Mouse (Mus musculus) kidney, embryonic 14.5 days (tissue): Measurements from ENCODE around the gene Polr2b. TPM values are rescaled to one million over a fixed set of nuclear protein-coding genes. Genes with fewer than 3 reads are reported as not detected.

ENCODE experiments used
- ATAC-seq: fragments of 200-750 bp; cut with Nextera tagmentation; 2 replicates; pipeline ENCODE4 v1.8.0; 2017; ENCODE audit warnings: moderate number of reproducible peaks, mild to moderate bottlenecking, moderate TSS enrichment, moderate library complexity; ENCODE audit not compliant: low FRiP score, low TSS enrichment
- H3K27ac ChIP-seq: fragments of 300-500 bp; sonication (generic); 2 replicates; pipeline ENCODE4 v1.5.1; 2014; ENCODE audit warnings: low read depth, mild to moderate bottlenecking, low read length, moderate library complexity, mixed read lengths
- H3K27me3 ChIP-seq: fragments of 300-500 bp; sonication (generic); 2 replicates; pipeline ENCODE4 v1.6.1; 2014; ENCODE audit warnings: mild to moderate bottlenecking, low read length; ENCODE audit not compliant: control insufficient read depth, insufficient read depth
- H3K36me3 ChIP-seq: fragments of 300-500 bp; sonication (generic); 2 replicates; pipeline ENCODE4 v1.6.1; 2014; ENCODE audit warnings: low read length, mixed read lengths; ENCODE audit not compliant: control insufficient read depth, insufficient read depth
- H3K4me1 ChIP-seq: fragments of 300-500 bp; sonication (generic); 2 replicates; pipeline ENCODE4 v1.6.1; 2014; ENCODE audit warnings: low read length, mixed read lengths; ENCODE audit not compliant: control insufficient read depth, insufficient read depth
- H3K4me2 ChIP-seq: fragments of 300-500 bp; sonication (generic); replicated peaks from 2 replicates; pipeline ENCODE4 v1.6.1; 2014; ENCODE audit warnings: low read depth, mild to moderate bottlenecking, low read length
- H3K4me3 ChIP-seq: fragments of 300-500 bp; sonication (generic); 2 replicates; pipeline ENCODE4 v1.5.1; 2014; ENCODE audit warnings: mild to moderate bottlenecking, low read length
- H3K9ac ChIP-seq: fragments of 300-500 bp; sonication (generic); 2 replicates; pipeline ENCODE4 v1.6.1; 2014; ENCODE audit warnings: low read depth, mild to moderate bottlenecking, low read length, moderate library complexity
- H3K9me3 ChIP-seq: fragments of 300-500 bp; sonication (generic); 2 replicates; pipeline ENCODE4 v1.6.1; 2016; ENCODE audit warnings: low read length; ENCODE audit not compliant: control insufficient read depth
- WGBS: fragments of 180-500 bp; shearing (Covaris S2); extraction: QIAGEN DNeasy Blood & Tissue Kit; methylation state at CpG from one replicate; pipeline ENCODE4 v1.1.7; 2014; 5-methylcytosine and 5-hydroxymethylcytosine counted together
- polyA plus RNA-seq: library from polyadenylated mRNA; unstranded; fragments of >200 nt; fragmentation: Nextera tagmentation; extraction: Ambion mirVana; gene quantifications from 2 replicates; pipeline ENCODE4 v1.2.1, GENCODE M21; 2014

Polr2b gene
- polyA plus RNA-seq, 1 experiment from 2014 or later = 77.5 TPM

DNA sequence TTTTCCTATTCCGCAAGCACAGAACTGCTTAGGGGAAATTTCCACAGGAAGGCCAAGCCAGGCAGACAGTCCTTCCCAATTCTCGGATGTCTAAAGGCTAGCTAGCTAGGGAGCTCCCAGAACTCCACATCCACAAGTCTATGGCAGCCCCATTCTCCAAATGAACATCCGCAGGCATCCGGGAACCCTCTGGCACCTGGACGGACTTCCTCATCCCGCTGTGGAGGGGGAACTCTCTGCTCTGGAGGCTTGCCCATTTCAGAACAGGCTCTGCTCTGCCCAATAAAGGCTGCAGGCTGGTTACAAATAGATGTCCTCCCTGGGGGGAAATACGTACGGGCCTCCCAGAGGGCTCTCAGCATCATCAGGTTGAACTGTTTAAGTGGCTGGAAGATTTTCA lies 56.4 kb downstream of the Polr2b start:
- no peak overlapping the region for H3K27ac ChIP-seq

DNA sequence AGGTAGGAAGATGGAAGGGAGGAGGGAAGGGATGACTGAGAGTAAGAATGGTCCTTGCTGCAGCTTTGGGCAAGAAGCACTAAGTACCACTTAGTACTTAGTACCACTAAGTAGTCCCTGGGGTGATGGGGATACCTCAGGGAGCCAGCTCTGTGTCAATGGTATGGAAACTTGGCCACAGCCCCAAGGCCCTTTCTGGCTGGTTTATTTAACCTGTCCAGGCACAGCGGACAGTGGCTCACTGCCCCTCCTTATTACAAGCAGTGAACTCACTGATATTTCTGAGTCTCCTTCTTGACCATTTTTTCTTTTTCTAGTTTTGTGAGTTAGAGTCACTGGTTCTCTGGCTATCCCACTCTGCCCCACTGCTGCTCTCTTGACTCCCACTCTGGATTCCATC lies 57.2 kb downstream of the Polr2b start:
- Histone ChIP-seq H3K27me3 (no peaks in the 10 kb centered on the region), H3K4me1 (peaks cover 34% of the 10 kb centered on the region), H3K4me3 (no peak overlapping the region), H3K9me3 (no peaks in the 10 kb centered on the region), H3K9ac (no peak overlapping the region), H3K27ac (no peak overlapping the region; the same call in 1 of the 2 replicates), H3K4me2 (no peak overlapping the region), H3K36me3 (no peaks in the 10 kb centered on the region)
- 86% methylated on average over 1 of the region's 1 CpGs for WGBS
- no peak for ATAC-seq

More for the DNA sequence above, 56.4 kb downstream of the Polr2b start:
- 87% methylated on average over 8 of the region's 8 CpGs for WGBS
- Histone ChIP-seq H3K27me3 (no peaks in the 10 kb centered on the region), H3K4me2 (no peak overlapping the region), H3K9ac (no peak overlapping the region), H3K9me3 (no peaks in the 10 kb centered on the region), H3K4me3 (no peak overlapping the region), H3K36me3 (no peaks in the 10 kb centered on the region), H3K4me1 (peaks cover 34% of the 10 kb centered on the region)
- ATAC-seq = no peak

DNA sequence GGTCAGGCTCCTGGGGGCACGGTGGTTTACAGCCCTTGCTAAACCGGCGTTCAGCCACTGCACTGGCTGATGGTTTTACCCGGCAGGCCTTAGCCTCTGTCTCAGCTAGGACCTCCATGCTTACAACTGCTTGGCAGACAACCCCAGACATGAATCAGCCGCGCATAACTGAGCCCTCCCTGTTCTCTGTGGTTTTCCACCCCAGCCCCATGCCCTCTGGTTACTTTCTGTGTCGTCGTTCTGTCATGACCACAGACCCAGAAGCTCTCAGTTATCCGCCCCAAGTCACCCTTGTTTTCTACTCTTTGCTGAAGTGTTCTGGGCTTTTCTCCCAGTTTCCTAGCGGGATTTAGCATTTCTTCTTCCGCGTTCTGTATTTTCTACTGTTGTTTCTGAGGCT lies 57.7 kb downstream of the Polr2b start:
- Histone ChIP-seq H3K27me3 (no peaks in the 10 kb centered on the region), H3K4me2 (no peak overlapping the region), H3K4me1 (peaks cover 38% of the 10 kb centered on the region), H3K36me3 (no peaks in the 10 kb centered on the region), H3K4me3 (no peak overlapping the region), H3K27ac (peak overlapping the region; percentile 37; the same call in 1 of the 2 replicates), H3K9me3 (no peaks in the 10 kb centered on the region), H3K9ac (peak overlapping the region; percentile 1; the same call in 1 of the 2 replicates)
- 49% methylated on average over 12 of the region's 12 CpGs for WGBS
- ATAC-seq = no peak

DNA sequence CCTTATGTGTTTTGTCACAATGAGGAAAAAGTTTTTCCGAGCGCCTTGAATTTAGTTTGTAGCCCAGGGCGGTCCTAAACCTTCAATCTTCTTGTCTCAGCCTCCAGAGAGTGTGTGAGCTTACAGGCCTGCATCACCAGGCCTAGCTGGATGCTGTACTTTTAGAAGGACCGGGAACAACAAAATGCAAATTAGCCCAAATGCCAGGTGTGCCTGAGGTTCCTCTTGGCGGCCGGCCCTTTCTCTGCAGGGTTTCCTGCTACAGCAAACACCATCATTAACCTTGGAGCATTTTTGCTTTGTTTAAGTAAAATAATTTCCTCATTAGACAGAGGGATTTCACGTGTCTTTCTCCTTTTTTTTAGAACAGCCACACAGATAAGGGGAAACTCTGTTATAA lies 58.2 kb downstream of the Polr2b start:
- Histone ChIP-seq H3K27ac (peak overlapping the region; percentile 37; the same call in 1 of the 2 replicates), H3K4me3 (no peak overlapping the region), H3K9ac (peak overlapping the region; percentile 1; the same call in 1 of the 2 replicates), H3K27me3 (no peaks in the 10 kb centered on the region), H3K9me3 (no peaks in the 10 kb centered on the region), H3K4me1 (peaks cover 38% of the 10 kb centered on the region), H3K4me2 (no peak overlapping the region), H3K36me3 (no peaks in the 10 kb centered on the region)
- WGBS = 47% methylated on average over 7 of the region's 7 CpGs
- ATAC-seq = no peak

DNA sequence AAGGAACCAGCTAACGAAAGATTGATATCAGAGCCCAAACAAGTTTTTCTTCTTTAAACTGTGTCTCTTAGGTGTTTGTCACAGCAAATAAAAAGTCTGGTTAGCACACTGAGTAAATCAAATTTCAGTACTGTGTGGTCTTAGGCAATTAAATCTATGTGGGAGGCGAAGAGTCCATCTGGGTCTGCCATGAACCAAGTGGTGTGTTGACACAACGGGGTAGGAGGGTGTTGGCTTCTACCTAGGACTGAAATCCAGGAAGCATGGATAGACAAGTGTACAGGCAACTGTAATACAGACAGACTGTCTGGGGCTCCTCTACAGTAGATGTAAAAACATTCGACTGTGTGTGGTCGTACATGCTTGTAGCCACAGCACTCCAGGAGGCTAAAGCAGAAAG lies 59.4 kb downstream of the Polr2b start:
- Histone ChIP-seq H3K4me1 (peaks cover 38% of the 10 kb centered on the region), H3K4me3 (no peak overlapping the region), H3K36me3 (no peaks in the 10 kb centered on the region), H3K4me2 (no peak overlapping the region), H3K27ac (peak overlapping the region; percentile 34; the same call in 1 of the 2 replicates), H3K27me3 (no peaks in the 10 kb centered on the region), H3K9ac (no peak overlapping the region), H3K9me3 (no peaks in the 10 kb centered on the region)
- WGBS = 34% methylated on average over 5 of the region's 5 CpGs
- ATAC-seq = peak; percentile 82

DNA sequence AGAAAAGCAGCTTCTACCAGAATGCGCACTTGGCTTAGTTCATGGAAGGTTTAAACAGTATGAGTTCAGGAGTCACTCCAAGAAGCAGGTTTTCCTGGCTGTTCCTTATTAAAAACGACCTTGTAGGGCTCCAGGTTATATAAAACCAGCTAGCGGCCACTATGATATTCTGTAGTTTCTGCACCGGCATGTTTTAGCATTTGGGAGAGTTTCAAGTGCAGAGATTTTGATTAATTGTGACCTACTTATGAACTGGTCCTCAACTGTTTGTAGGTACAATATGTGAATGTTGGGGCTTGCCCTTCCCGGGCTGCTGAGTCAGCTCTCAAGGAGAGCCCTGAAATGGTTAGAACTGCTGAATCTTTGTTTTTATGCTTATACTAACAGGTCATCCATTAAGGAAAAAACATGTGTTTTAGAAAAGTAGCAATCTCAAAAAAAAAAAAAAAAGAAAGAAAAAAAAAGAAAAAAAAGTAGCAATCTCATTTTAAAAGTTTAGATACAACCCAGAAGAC lies 60.5 kb downstream of the Polr2b start:
- Histone ChIP-seq H3K27ac (peak overlapping the region; percentile 34; the same call in 1 of the 2 replicates), H3K4me3 (no peak overlapping the region), H3K27me3 (no peaks in the 10 kb centered on the region), H3K9ac (no peak overlapping the region), H3K4me1 (peaks cover 34% of the 10 kb centered on the region), H3K4me2 (no peak overlapping the region), H3K9me3 (no peaks in the 10 kb centered on the region), H3K36me3 (no peaks in the 10 kb centered on the region)
- 69% methylated on average over 5 of the region's 5 CpGs for WGBS
- ATAC-seq = no peak

DNA sequence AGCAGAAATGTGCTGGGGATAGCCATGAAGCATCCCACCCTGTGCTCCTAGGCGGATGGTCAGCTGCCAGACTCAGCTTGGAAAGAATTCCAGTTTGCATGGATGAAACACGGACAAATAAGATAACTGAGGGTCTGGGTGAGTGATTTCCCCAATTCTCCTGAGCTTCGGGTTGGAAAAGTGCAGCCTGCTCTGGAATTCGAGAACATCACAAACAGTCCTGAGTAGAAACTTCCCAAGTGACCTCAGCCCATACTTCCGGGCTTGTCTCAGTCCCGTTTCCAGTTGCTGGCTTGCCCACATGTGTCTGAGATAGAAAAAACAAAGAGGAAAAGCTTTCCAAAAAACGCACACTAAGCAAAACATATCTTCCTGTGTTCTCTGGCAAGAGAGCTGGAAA lies 62.3 kb downstream of the Polr2b start:
- no peak for ATAC-seq
- Histone ChIP-seq H3K9ac (no peak overlapping the region), H3K4me3 (no peak overlapping the region), H3K27me3 (no peaks in the 10 kb centered on the region), H3K9me3 (no peaks in the 10 kb centered on the region), H3K27ac (no peak overlapping the region), H3K4me1 (peaks cover 33% of the 10 kb centered on the region), H3K36me3 (no peaks in the 10 kb centered on the region), H3K4me2 (no peak overlapping the region)
- WGBS = 69% methylated on average over 7 of the region's 7 CpGs

DNA sequence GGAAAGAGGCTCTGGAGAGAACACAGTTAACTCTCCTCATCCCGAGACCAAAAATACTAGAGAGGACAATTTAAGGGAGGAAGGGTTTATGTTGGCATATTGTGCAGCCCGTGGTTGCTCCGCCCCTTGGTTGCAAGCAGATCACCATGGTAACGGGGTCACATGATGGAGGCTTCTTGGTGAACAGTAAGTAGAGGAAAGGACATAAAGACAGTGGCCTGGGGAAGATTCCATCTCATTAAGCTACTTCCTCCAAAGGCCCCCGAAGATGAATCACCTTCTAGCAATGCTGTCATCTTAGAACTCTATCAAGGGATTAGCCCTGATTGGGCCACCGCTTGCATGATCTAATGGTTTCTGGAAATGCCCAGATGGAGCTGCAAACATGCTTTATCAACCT lies 62.8 kb downstream of the Polr2b start:
- no peak overlapping the region for H3K27ac ChIP-seq
- peak; percentile 14; the same call in 1 of the 2 replicates for ATAC-seq
- no peaks in the 10 kb centered on the region for H3K9me3 ChIP-seq
- peaks cover 28% of the 10 kb centered on the region for H3K4me1 ChIP-seq
- no peak overlapping the region for H3K4me3 ChIP-seq
- H3K4me2 ChIP-seq = no peak overlapping the region
- no peaks in the 10 kb centered on the region for H3K27me3 ChIP-seq
- no peaks in the 10 kb centered on the region for H3K36me3 ChIP-seq
- no peak overlapping the region for H3K9ac ChIP-seq
- WGBS = 71% methylated on average over 6 of the region's 6 CpGs

DNA sequence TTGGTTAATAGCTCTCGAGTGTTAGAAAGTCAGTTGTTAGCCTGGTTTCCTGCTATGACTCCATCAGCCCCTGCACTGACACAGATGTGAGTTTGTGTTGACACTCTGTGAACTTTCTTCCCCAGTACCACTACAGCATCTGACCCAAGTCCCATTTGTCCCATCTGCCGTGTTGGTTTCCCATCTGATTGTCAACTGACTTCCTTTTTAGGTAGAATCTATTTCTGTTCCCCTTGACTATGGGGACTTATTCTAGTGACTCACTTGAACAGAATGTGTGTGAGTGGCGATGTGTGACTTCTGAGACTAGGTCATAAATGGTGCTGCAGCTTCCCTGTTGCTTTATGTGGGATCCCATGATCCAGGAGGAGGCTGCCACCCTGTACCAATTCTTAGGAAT lies 65.0 kb downstream of the Polr2b start:
- Histone ChIP-seq H3K9me3 (no peaks in the 10 kb centered on the region), H3K9ac (no peak overlapping the region), H3K4me3 (no peak overlapping the region), H3K4me1 (peaks cover 9% of the 10 kb centered on the region), H3K27me3 (no peaks in the 10 kb centered on the region), H3K27ac (no peak overlapping the region), H3K4me2 (no peak overlapping the region), H3K36me3 (no peaks in the 10 kb centered on the region)
- ATAC-seq = no peak
- 67% methylated on average over 3 of the region's 3 CpGs for WGBS
